Mouse (Mus musculus) heart, embryonic 10.5 days (tissue): ENCODE measurements around the gene Tgfb1i1. TPM values are rescaled to one million over a fixed set of nuclear protein-coding genes. Genes with fewer than 3 reads are reported as not detected.

ENCODE experiments used
- DNase-seq: peaks from one replicate; pipeline ENCODE4 v3.0.0-alpha.2; 2017; ENCODE audit warnings: low spot score
- H3K27ac ChIP-seq: fragments of 300-500 bp; sonication (generic); 2 replicates; pipeline ENCODE4 v1.5.1; 2016; ENCODE audit warnings: mild to moderate bottlenecking
- H3K27me3 ChIP-seq: fragments of 300-500 bp; sonication (generic); 2 replicates; pipeline ENCODE4 v1.6.1; 2016; ENCODE audit warnings: mild to moderate bottlenecking; ENCODE audit not compliant: poor library complexity, insufficient read depth, severe bottlenecking
- H3K36me3 ChIP-seq: fragments of 300-500 bp; sonication (generic); 2 replicates; pipeline ENCODE4 v1.6.1; 2016; ENCODE audit warnings: mild to moderate bottlenecking, moderate library complexity
- H3K4me1 ChIP-seq: fragments of 300-500 bp; sonication (generic); 2 replicates; pipeline ENCODE4 v1.6.1; 2016; ENCODE audit warnings: mild to moderate bottlenecking
- H3K4me3 ChIP-seq: fragments of 300-500 bp; sonication (generic); 2 replicates; pipeline ENCODE4 v1.5.1; 2016; ENCODE audit warnings: mild to moderate bottlenecking, moderate library complexity
- H3K9me3 ChIP-seq: fragments of 300-500 bp; sonication (generic); 2 replicates; pipeline ENCODE4 v1.6.1; 2016; ENCODE audit warnings: mild to moderate bottlenecking, moderate library complexity
- WGBS: fragments of 180-500 bp; shearing (Covaris S2); methylation state at CpG from one replicate; pipeline ENCODE4 v1.1.7; 2016; 5-methylcytosine and 5-hydroxymethylcytosine counted together
- polyA plus RNA-seq: library from polyadenylated mRNA; unstranded; fragments of >200 nt; fragmentation: Nextera tagmentation; extraction: Ambion mirVana; gene quantifications from 2 replicates; pipeline ENCODE4 v1.2.1, GENCODE M21; 2016

Tgfb1i1 gene
- polyA plus RNA-seq, result 144 and 202 TPM in 2 replicates

- H3K9me3 ChIP-seq, result no peaks in the 10 kb centered on the region
- H3K4me3 ChIP-seq, result peak within 1 kb of the TSS; percentile 78
- peak within 1 kb of the TSS; percentile 94 for H3K27ac ChIP-seq
- H3K4me1 ChIP-seq, result peaks cover 50% of the 10 kb centered on the region
- no peaks in the 10 kb centered on the region for H3K27me3 ChIP-seq
- peaks cover 71% of the 10 kb centered on the region for H3K36me3 ChIP-seq
- WGBS, result 4% methylated on average over 27 of the region's 30 CpGs
- DNase-seq, result peak; percentile 94
Measured at GRCm38 (mm10) chr7:128246496-128247391, at the start of gene Tgfb1i1. Gene Tgfb1i1 (plus strand): TSS chr7:128246812.

GRCm38 (mm10) chr7:128201607-128202006 is 45.0 kb upstream of the Tgfb1i1 start:
- Histone ChIP-seq H3K4me1 (peaks cover 4% of the 10 kb centered on the region; the same call in 1 of the 2 replicates), H3K27ac (no peak overlapping the region), H3K4me3 (no peak overlapping the region), H3K9me3 (no peaks in the 10 kb centered on the region), H3K36me3 (peaks cover 4% of the 10 kb centered on the region; the same call in 1 of the 2 replicates), H3K27me3 (no peaks in the 10 kb centered on the region)
- no peak for DNase-seq
- whole genome bisulfite sequencing, result 86% methylated on average over 9 of the region's 9 CpGs

- no peaks in the 10 kb centered on the region for H3K9me3 ChIP-seq
- WGBS, result 72% methylated on average over 9 of the region's 9 CpGs
- H3K36me3 ChIP-seq, result peaks cover 4% of the 10 kb centered on the region; the same call in 1 of the 2 replicates
- DNase-seq, result peak; percentile 50
- H3K27me3 ChIP-seq, result no peaks in the 10 kb centered on the region
- H3K27ac ChIP-seq, result no peak overlapping the region
- H3K4me1 ChIP-seq, result peaks cover 4% of the 10 kb centered on the region; the same call in 1 of the 2 replicates
- H3K4me3 ChIP-seq, result no peak overlapping the region
Measured at GRCm38 (mm10) chr7:128203071-128203470, 43.5 kb upstream of the Tgfb1i1 start.

- peaks cover 4% of the 10 kb centered on the region; the same call in 1 of the 2 replicates for H3K4me1 ChIP-seq
- no peaks in the 10 kb centered on the region for H3K9me3 ChIP-seq
- DNase-seq, result peak; percentile 58
- peaks cover 4% of the 10 kb centered on the region; the same call in 1 of the 2 replicates for H3K36me3 ChIP-seq
- H3K4me3 ChIP-seq, result no peak overlapping the region
- 88% methylated on average over 8 of the region's 8 CpGs for WGBS
- H3K27me3 ChIP-seq, result no peaks in the 10 kb centered on the region
- H3K27ac ChIP-seq, result no peak overlapping the region
Measured at GRCm38 (mm10) chr7:128204179-128204578, 42.4 kb upstream of the Tgfb1i1 start.

- H3K27me3 ChIP-seq, result no peaks in the 10 kb centered on the region
- H3K9me3 ChIP-seq, result no peaks in the 10 kb centered on the region
- peaks cover 4% of the 10 kb centered on the region; the same call in 1 of the 2 replicates for H3K36me3 ChIP-seq
- peaks cover 4% of the 10 kb centered on the region; the same call in 1 of the 2 replicates for H3K4me1 ChIP-seq
- peak overlapping the region; percentile 59 for H3K4me3 ChIP-seq
- H3K27ac ChIP-seq, result peak overlapping the region; percentile 90
- 66% methylated on average over 18 of the region's 18 CpGs for WGBS
- DNase-seq, result no peak
Measured at GRCm38 (mm10) chr7:128205695-128206094, 40.9 kb upstream of the Tgfb1i1 start.

- H3K9me3 ChIP-seq, result no peaks in the 10 kb centered on the region
- DNase-seq, result no peak
- peaks cover 4% of the 10 kb centered on the region; the same call in 1 of the 2 replicates for H3K4me1 ChIP-seq
- H3K27me3 ChIP-seq, result no peaks in the 10 kb centered on the region
- H3K27ac ChIP-seq, result peak within 1 kb of the TSS; percentile 90
- 36% methylated on average over 6 of the region's 6 CpGs for WGBS
- peaks cover 4% of the 10 kb centered on the region; the same call in 1 of the 2 replicates for H3K36me3 ChIP-seq
- peak within 1 kb of the TSS; percentile 59 for H3K4me3 ChIP-seq
Measured at GRCm38 (mm10) chr7:128206152-128206551, 40.5 kb upstream of the Tgfb1i1 start, which contains the start of gene Cox6a2. Gene Cox6a2 (minus strand): TSS chr7:128206387.

GRCm38 (mm10) chr7:128208187-128208586 is 38.4 kb upstream of the Tgfb1i1 start:
- Histone ChIP-seq H3K4me3 (no peak overlapping the region), H3K9me3 (no peaks in the 10 kb centered on the region), H3K4me1 (peaks cover 3% of the 10 kb centered on the region; the same call in 1 of the 2 replicates), H3K36me3 (peaks cover 4% of the 10 kb centered on the region; the same call in 1 of the 2 replicates), H3K27me3 (no peaks in the 10 kb centered on the region), H3K27ac (no peak overlapping the region)
- WGBS, result 9% methylated on average over 4 of the region's 4 CpGs
- DNase-seq, result peak; percentile 81

- H3K27me3 ChIP-seq, result no peaks in the 10 kb centered on the region; the same call in 1 of the 2 replicates
- no peaks in the 10 kb centered on the region for H3K36me3 ChIP-seq
- DNase-seq, result no peak
- H3K9me3 ChIP-seq, result no peaks in the 10 kb centered on the region
- no peak overlapping the region for H3K27ac ChIP-seq
- WGBS, result 57% methylated on average over 3 of the region's 3 CpGs
- no peak overlapping the region for H3K4me3 ChIP-seq
- no peaks in the 10 kb centered on the region for H3K4me1 ChIP-seq
Measured at GRCm38 (mm10) chr7:128209826-128210225, 36.8 kb upstream of the Tgfb1i1 start.

- 55% methylated on average over 4 of the region's 4 CpGs for WGBS
- H3K36me3 ChIP-seq, result no peaks in the 10 kb centered on the region
- no peak overlapping the region for H3K4me3 ChIP-seq
- DNase-seq, result no peak
- H3K9me3 ChIP-seq, result no peaks in the 10 kb centered on the region
- H3K27me3 ChIP-seq, result no peaks in the 10 kb centered on the region
- H3K4me1 ChIP-seq, result no peaks in the 10 kb centered on the region
- no peak overlapping the region for H3K27ac ChIP-seq
Measured at GRCm38 (mm10) chr7:128219952-128220351, 26.7 kb upstream of the Tgfb1i1 start.

- WGBS, result 90% methylated on average over 3 of the region's 3 CpGs
- Histone ChIP-seq H3K4me3 (no peak overlapping the region), H3K36me3 (no peaks in the 10 kb centered on the region), H3K4me1 (no peaks in the 10 kb centered on the region), H3K27ac (no peak overlapping the region), H3K27me3 (no peaks in the 10 kb centered on the region), H3K9me3 (no peaks in the 10 kb centered on the region)
- no peak for DNase-seq
Measured at GRCm38 (mm10) chr7:128220936-128221335, 25.7 kb upstream of the Tgfb1i1 start.

GRCm38 (mm10) chr7:128231741-128232140 is 14.9 kb upstream of the Tgfb1i1 start:
- no peak overlapping the region for H3K27ac ChIP-seq
- peaks cover 8% of the 10 kb centered on the region; the same call in 1 of the 2 replicates for H3K36me3 ChIP-seq
- 39% methylated on average over 8 of the region's 8 CpGs for WGBS
- peaks cover 2% of the 10 kb centered on the region; the same call in 1 of the 2 replicates for H3K4me1 ChIP-seq
- DNase-seq, result no peak
- H3K9me3 ChIP-seq, result no peaks in the 10 kb centered on the region
- no peak overlapping the region for H3K4me3 ChIP-seq
- H3K27me3 ChIP-seq, result no peaks in the 10 kb centered on the region

- Histone ChIP-seq H3K9me3 (no peaks in the 10 kb centered on the region), H3K27me3 (no peaks in the 10 kb centered on the region), H3K4me3 (no peak overlapping the region), H3K36me3 (peaks cover 11% of the 10 kb centered on the region), H3K27ac (no peak overlapping the region), H3K4me1 (peaks cover 14% of the 10 kb centered on the region)
- 87% methylated on average over 2 of the region's 2 CpGs for WGBS
- no peak for DNase-seq
Measured at GRCm38 (mm10) chr7:128234796-128235195, 11.8 kb upstream of the Tgfb1i1 start.

GRCm38 (mm10) chr7:128235481-128235880 is 11.1 kb upstream of the Tgfb1i1 start:
- no peak overlapping the region for H3K27ac ChIP-seq
- no peak for DNase-seq
- H3K36me3 ChIP-seq, result peaks cover 18% of the 10 kb centered on the region
- WGBS, result 79% methylated on average over 1 of the region's 1 CpGs
- H3K4me3 ChIP-seq, result no peak overlapping the region
- no peaks in the 10 kb centered on the region for H3K27me3 ChIP-seq
- H3K4me1 ChIP-seq, result peaks cover 21% of the 10 kb centered on the region
- no peaks in the 10 kb centered on the region for H3K9me3 ChIP-seq
